Mouse (Mus musculus) MEL (cell line): ENCODE data around the gene Lrpprc. TPM values are rescaled to one million over a fixed set of nuclear protein-coding genes. Genes with fewer than 3 reads are reported as not detected.

ENCODE experiments used
- DNase-seq: peaks from one replicate; pipeline ENCODE4 v3.0.0; 2011; ENCODE audit warnings: low read depth, low spot score
- H3K27ac ChIP-seq: 2 replicates; pipeline ENCODE4 v1.5.1; 2012; ENCODE audit warnings: low read depth, mild to moderate bottlenecking, control low read depth, low read length, moderate library complexity; ENCODE audit not compliant: control insufficient read depth
- H3K27me3 ChIP-seq, 2 experiments: fragments of 150-350 bp in 1 of 2; sonication (generic) in 1 of 2; 2 replicates each; pipeline ENCODE4 v1.6.1; 2012; ENCODE audit warnings: low read length in 2 of 2, mild to moderate bottlenecking in 2 of 2, improper control_type of control experiment in 1 of 2, moderate library complexity in 1 of 2; ENCODE audit not compliant: insufficient read depth in 2 of 2, control insufficient read depth in 1 of 2
- H3K36me3 ChIP-seq, 2 experiments: 2 replicates each; pipeline ENCODE4 v1.6.1; 2012 to 2014; ENCODE audit warnings: low read length in 2 of 2, improper control_type of control experiment in 1 of 2, inconsistent platforms in 1 of 2, mild to moderate bottlenecking in 1 of 2; ENCODE audit not compliant: insufficient read depth in 2 of 2, control insufficient read depth in 1 of 2
- H3K4me1 ChIP-seq, 2 experiments: fragments of 150-350 bp in 1 of 2; sonication (generic) in 1 of 2; 2 replicates each; pipeline ENCODE4 v1.6.1; 2012; ENCODE audit warnings: low read length in 2 of 2, improper control_type of control experiment in 1 of 2, mild to moderate bottlenecking in 1 of 2; ENCODE audit not compliant: insufficient read depth in 2 of 2, control insufficient read depth in 1 of 2
- H3K4me3 ChIP-seq, 2 experiments: fragments of 150-350 bp in 1 of 2; sonication (generic) in 1 of 2; 2 replicates each; pipeline ENCODE4 v1.5.1; 2012; ENCODE audit warnings: low read depth in 2 of 2, low read length in 2 of 2, mild to moderate bottlenecking in 2 of 2, moderate library complexity in 2 of 2, control low read depth in 1 of 2, improper control_type of control experiment in 1 of 2; ENCODE audit not compliant: control insufficient read depth in 1 of 2, insufficient read depth in 1 of 2
- H3K79me2 ChIP-seq: 2 replicates; pipeline ENCODE4 v1.6.1; 2012; ENCODE audit warnings: mild to moderate bottlenecking, low read length, moderate library complexity; ENCODE audit not compliant: control insufficient read depth, poor library complexity, insufficient read depth
- H3K9ac ChIP-seq: 2 replicates; pipeline ENCODE4 v1.6.1; 2012; ENCODE audit warnings: low read depth, mild to moderate bottlenecking, control low read depth, low read length, moderate library complexity; ENCODE audit not compliant: control insufficient read depth, poor library complexity, severe bottlenecking
- H3K9me3 ChIP-seq: fragments of 150-350 bp; sonication (generic); replicated peaks from 2 replicates; pipeline ENCODE4 v1.6.1; 2012; ENCODE audit warnings: mild to moderate bottlenecking, low read length, improper control_type of control experiment, moderate library complexity; ENCODE audit not compliant: insufficient read depth
- BHLHE40 ChIP-seq: IDR thresholded peaks from 2 replicates; pipeline ENCODE4 v1.6.1; 2012; ENCODE audit warnings: low read depth, mild to moderate bottlenecking, inconsistent platforms, low read length, improper control_type of control experiment, borderline replicate concordance
- CTCF ChIP-seq, 3 experiments: IDR thresholded peaks in 2 of 3; conservative IDR thresholded peaks in 1 of 3; 2 replicates each; pipeline ENCODE4 v1.5.1; 2011 to 2012; ENCODE audit warnings: low read length in 3 of 3, low read depth in 2 of 3, mild to moderate bottlenecking in 2 of 3, improper control_type of control experiment in 1 of 3, inconsistent platforms in 1 of 3, mixed read lengths in 1 of 3, moderate library complexity in 1 of 3; ENCODE audit not compliant: control insufficient read depth in 1 of 3, insufficient read depth in 1 of 3, poor library complexity in 1 of 3, severe bottlenecking in 1 of 3
- ELF1 ChIP-seq: IDR thresholded peaks from 2 replicates; pipeline ENCODE4 v1.6.1; 2014; ENCODE audit warnings: low read depth, mild to moderate bottlenecking, inconsistent platforms, low read length, improper control_type of control experiment, moderate library complexity
- GATA1 ChIP-seq: IDR thresholded peaks from 2 replicates; pipeline ENCODE4 v1.6.1; 2011; ENCODE audit warnings: low read depth, low read length, improper control_type of control experiment
- MEF2A ChIP-seq: IDR thresholded peaks from 2 replicates; pipeline ENCODE4 v1.6.1; 2014; ENCODE audit warnings: low read depth, mild to moderate bottlenecking, inconsistent platforms, low read length, improper control_type of control experiment; ENCODE audit not compliant: poor library complexity, insufficient replicate concordance, severe bottlenecking; ENCODE audit errors: extremely low read depth
- MXI1 ChIP-seq: IDR thresholded peaks from 2 replicates; pipeline ENCODE4 v1.6.1; 2011; ENCODE audit warnings: mild to moderate bottlenecking, low read depth, low read length, improper control_type of control experiment
- MYB ChIP-seq: IDR thresholded peaks from 2 replicates; pipeline ENCODE4 v1.6.1; 2011; ENCODE audit warnings: mild to moderate bottlenecking, low read depth, low read length, improper control_type of control experiment
- MYC ChIP-seq: IDR thresholded peaks from 2 replicates; pipeline ENCODE4 v1.6.1; 2011; ENCODE audit warnings: low read depth, mild to moderate bottlenecking, low read length, improper control_type of control experiment, moderate library complexity
- POLR2A ChIP-seq, 2 experiments: IDR thresholded peaks; 2 replicates each; pipeline ENCODE4 v1.6.1; 2011 to 2012; ENCODE audit warnings: low read length in 2 of 2, mild to moderate bottlenecking in 2 of 2, control low read depth in 1 of 2, improper control_type of control experiment in 1 of 2, low read depth in 1 of 2, moderate library complexity in 1 of 2; ENCODE audit not compliant: control insufficient read depth in 1 of 2, insufficient read depth in 1 of 2, poor library complexity in 1 of 2
- POLR2AphosphoS2 ChIP-seq: IDR thresholded peaks from 2 replicates; pipeline ENCODE4 v1.6.1; 2011; ENCODE audit warnings: low read length, improper control_type of control experiment
- RCOR1 ChIP-seq: IDR thresholded peaks from 2 replicates; pipeline ENCODE4 v1.6.1; 2012; ENCODE audit warnings: low read depth, mild to moderate bottlenecking, inconsistent platforms, low read length, improper control_type of control experiment
- SIN3A ChIP-seq: IDR thresholded peaks from 2 replicates; pipeline ENCODE4 v1.6.1; 2012; ENCODE audit warnings: low read length, improper control_type of control experiment, inconsistent platforms
- USF2 ChIP-seq, 2 experiments: IDR thresholded peaks; 2 replicates each; pipeline ENCODE4 v1.6.1; 2011 to 2012; ENCODE audit warnings: improper control_type of control experiment in 2 of 2, low read length in 2 of 2, borderline replicate concordance in 1 of 2, inconsistent platforms in 1 of 2, low read depth in 1 of 2, mild to moderate bottlenecking in 1 of 2; ENCODE audit not compliant: insufficient read depth in 1 of 2
- ZC3H11A ChIP-seq: IDR thresholded peaks from 2 replicates; pipeline ENCODE4 v1.6.1; 2012; ENCODE audit warnings: low read depth, mild to moderate bottlenecking, inconsistent platforms, low read length, improper control_type of control experiment
- polyA plus RNA-seq, 2 experiments: library from polyadenylated mRNA; stranded (reverse) in 1 of 2; unstranded in 1 of 2; fragments of >175 nt in 1 of 2; fragments of >200 nt in 1 of 2; gene quantifications; 2 replicates each; pipeline versions ENCODE4 v1.2.1 to v1.2.4; 2012; ENCODE audit warnings: low replicate concordance in 2 of 2, low read depth in 1 of 2; ENCODE audit not compliant: insufficient read length in 2 of 2, insufficient read depth in 1 of 2, missing spikeins in 1 of 2
- total RNA-seq: library from RNA; depleted of rRNA; stranded (reverse); fragments of 300-350 nt; gene quantifications from 2 replicates; pipeline ENCODE4 v1.2.3, GENCODE M21; 2012

The Lrpprc gene
- total and polyA plus RNA-seq, 3 experiments = 82.6 to 204 (median 99.1) TPM

GRCm38 (mm10) chr17:84791156-84791555, 567 bp upstream of the Lrpprc start:
- no peak for DNase-seq
- Histone ChIP-seq H3K4me3 (peak overlapping the region; percentile 92 to 98), H3K79me2 (peaks cover 50% of the 10 kb centered on the region), H3K36me3 (peaks cover 2 to 11% of the 10 kb centered on the region in 2 experiments; a peak in 3 of 4 replicates), H3K4me1 (peaks cover 4 to 12% of the 10 kb centered on the region in 2 experiments; a peak in 3 of 4 replicates), H3K27ac (peak overlapping the region; percentile 65), H3K27me3 (no peaks in the 10 kb centered on the region), H3K9ac (peak overlapping the region; percentile 89), H3K9me3 (no peaks in the 10 kb centered on the region)
- TF ChIP-seq MYC (peak; percentile 69; the same call in 1 of the 2 replicates), CTCF (IDR thresholded peaks at IDR 0.05 in 2 of 3, conservative IDR thresholded peaks at IDR 0.05 in 1 of 3; ENCODE audit: control insufficient read depth in 1 of 3, insufficient read depth in 1 of 3, low read depth in 2 of 3, low read length in 3 of 3, poor library complexity in 1 of 3, severe bottlenecking in 1 of 3) (no peak), POLR2A (IDR thresholded peaks at IDR 0.05; ENCODE audit: control insufficient read depth in 1 of 2, insufficient read depth in 1 of 2, low read depth in 1 of 2, low read length in 2 of 2, poor library complexity in 1 of 2) (peak in 1 of 2 experiments; percentile 2; a peak in 1 of 4 replicates)

GRCm38 (mm10) chr17:84790043-84790442, 546 bp downstream of the Lrpprc start:
- no peaks in the 10 kb centered on the region for H3K27me3 ChIP-seq
- peak overlapping the region; percentile 93 for H3K9ac ChIP-seq
- no peaks in the 10 kb centered on the region for H3K9me3 ChIP-seq
- peak overlapping the region; percentile 29 for H3K27ac ChIP-seq
- peaks cover 4 to 12% of the 10 kb centered on the region in 2 experiments; a peak in 3 of 4 replicates for H3K4me1 ChIP-seq
- DNase-seq = peak; percentile 48
- H3K79me2 ChIP-seq = peaks cover 61% of the 10 kb centered on the region
- H3K4me3 ChIP-seq = peak overlapping the region; percentile 80 to 98
- H3K36me3 ChIP-seq = peaks cover 2 to 11% of the 10 kb centered on the region in 2 experiments; a peak in 3 of 4 replicates
- TF ChIP-seq ZC3H11A = no peak
- TF ChIP-seq POLR2A (IDR thresholded peaks at IDR 0.05; ENCODE audit: control insufficient read depth in 1 of 2, insufficient read depth in 1 of 2, low read depth in 1 of 2, low read length in 2 of 2, poor library complexity in 1 of 2) = 0 out of 4 replicates have a peak, but pooled peaks of 1 of the 2 experiments have one; percentile 38
- no peak for TF ChIP-seq POLR2AphosphoS2
- TF ChIP-seq MYB = no peak
- 0 out of 2 replicates have a peak, but pooled peaks have one; percentile 18 for TF ChIP-seq ELF1
- no peak for TF ChIP-seq SIN3A

- no peak overlapping the region for H3K27ac ChIP-seq
- TF ChIP-seq MEF2A (no peak), RCOR1 (no peak), GATA1 (no peak), CTCF (IDR thresholded peaks at IDR 0.05 in 2 of 3, conservative IDR thresholded peaks at IDR 0.05 in 1 of 3; ENCODE audit: control insufficient read depth in 1 of 3, insufficient read depth in 1 of 3, low read depth in 2 of 3, low read length in 3 of 3, poor library complexity in 1 of 3, severe bottlenecking in 1 of 3) (no peak), BHLHE40 (no peak), USF2 (IDR thresholded peaks at IDR 0.05; ENCODE audit: borderline replicate concordance in 1 of 2, insufficient read depth in 1 of 2, low read depth in 1 of 2, low read length in 2 of 2) (no peak), MXI1 (no peak)
- no peak overlapping the region for H3K9ac ChIP-seq
- H3K9me3 ChIP-seq = no peaks in the 10 kb centered on the region
- peaks cover 69% of the 10 kb centered on the region for H3K79me2 ChIP-seq
- no peak for DNase-seq
- H3K36me3 ChIP-seq = peaks cover 2 to 11% of the 10 kb centered on the region in 2 experiments; a peak in 3 of 4 replicates
- H3K27me3 ChIP-seq = no peaks in the 10 kb centered on the region
- no peak overlapping the region; a peak in 1 of 4 replicates for H3K4me3 ChIP-seq
- peaks cover 4 to 12% of the 10 kb centered on the region in 2 experiments; a peak in 3 of 4 replicates for H3K4me1 ChIP-seq
These were observed 2.0 kb downstream of the Lrpprc start for GRCm38 (mm10) chr17:84788376-84789125.
